Mouse (Mus musculus): ENCODE measurements around the gene Hat1. TPM values are rescaled to one million over a fixed set of nuclear protein-coding genes. Genes with fewer than 3 reads are reported as not detected.

The Hat1 gene
- polyA plus RNA-seq, 1 experiment from 2014 or later = 89.4 TPM

DNA sequence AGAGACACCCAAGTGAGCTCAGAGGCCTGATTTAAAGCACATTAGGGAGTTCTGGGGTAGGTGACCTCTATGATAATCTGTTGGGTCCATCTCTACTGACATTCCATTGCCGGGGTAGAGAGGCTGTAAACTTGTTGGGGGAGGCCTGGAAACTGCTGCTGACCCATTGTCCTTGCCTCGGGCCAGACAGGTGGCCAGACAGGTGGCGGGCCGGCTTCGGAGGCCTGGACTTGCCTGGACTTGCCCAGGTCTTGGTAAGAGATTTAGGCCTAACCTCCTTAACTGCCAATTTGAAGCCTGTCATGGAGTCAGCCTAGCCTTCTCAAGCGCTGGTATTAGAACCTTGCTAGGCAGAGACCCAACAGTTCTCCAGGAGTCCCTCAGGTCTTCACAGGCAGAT is 992 bp upstream of the Hat1 start:
- H3K27me3 ChIP-seq (replicated peaks) = no peaks in the 10 kb centered on the region
- H3K9me3 ChIP-seq = no peaks in the 10 kb centered on the region
- H3K9ac ChIP-seq = no peak overlapping the region
- no peak overlapping the region for H3K4me2 ChIP-seq (replicated peaks)
- peaks cover 9% of the 10 kb centered on the region for H3K4me1 ChIP-seq
- H3K4me3 ChIP-seq = no peak overlapping the region
- H3K36me3 ChIP-seq = peaks cover 11% of the 10 kb centered on the region
- no peak overlapping the region for H3K27ac ChIP-seq
- ATAC-seq (ENCODE audit: low FRiP score, low read depth) = no peak
- WGBS = 89% methylated on average over 6 of the region's 6 CpGs

DNA sequence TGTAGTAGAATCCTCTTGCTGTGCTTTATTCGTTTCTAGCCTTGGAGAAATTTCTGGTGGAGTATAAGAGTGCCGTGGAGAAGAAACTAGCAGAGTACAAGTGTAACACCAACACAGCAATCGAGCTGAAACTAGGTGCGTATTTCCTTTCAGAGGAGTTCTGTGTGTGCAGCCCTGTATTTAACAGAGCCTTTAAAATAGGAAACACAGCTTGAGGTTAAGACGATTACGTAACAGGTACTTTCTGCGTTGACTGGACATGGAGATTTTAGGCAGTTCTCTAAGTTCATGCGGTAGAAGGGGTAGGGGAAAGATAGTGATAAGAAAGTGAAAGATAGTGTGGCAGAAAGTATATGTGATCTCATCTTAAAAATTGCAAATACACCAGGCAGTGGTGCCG is 1.1 kb downstream of the Hat1 start:
- no peak for ATAC-seq (ENCODE audit: low FRiP score, low read depth)
- H3K27ac ChIP-seq = no peak overlapping the region
- WGBS = 71% methylated on average over 9 of the region's 9 CpGs
- no peaks in the 10 kb centered on the region for H3K27me3 ChIP-seq (replicated peaks)
- H3K4me1 ChIP-seq = peaks cover 9% of the 10 kb centered on the region
- peak overlapping the region; percentile 78 for H3K9ac ChIP-seq
- H3K4me2 ChIP-seq (replicated peaks) = peak overlapping the region; percentile 81
- no peaks in the 10 kb centered on the region for H3K9me3 ChIP-seq
- peak overlapping the region; percentile 83 for H3K4me3 ChIP-seq
- peaks cover 19% of the 10 kb centered on the region for H3K36me3 ChIP-seq

DNA sequence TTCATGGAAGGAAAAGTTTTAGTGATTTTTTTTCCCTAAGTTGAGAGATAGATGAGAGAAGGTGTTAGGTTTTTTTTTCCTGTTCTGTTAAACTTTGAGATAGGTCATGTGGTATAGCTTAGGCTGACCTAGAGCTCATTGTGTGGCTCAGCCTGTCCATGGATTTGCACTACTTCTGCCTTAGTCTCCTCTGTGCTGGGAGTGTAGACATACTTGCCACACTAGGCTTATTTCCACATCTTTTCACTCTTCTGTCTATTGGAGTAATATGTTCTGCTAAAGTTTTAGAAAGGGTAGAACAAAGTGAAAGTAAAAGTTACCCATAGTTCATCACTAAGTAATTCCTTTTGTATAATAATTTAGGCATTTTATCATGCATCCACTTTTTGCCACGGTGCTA is 16.9 kb downstream of the Hat1 start:
- no peaks in the 10 kb centered on the region for H3K4me1 ChIP-seq
- ATAC-seq (ENCODE audit: low FRiP score, low read depth) = no peak
- WGBS = 97% methylated on average over 1 of the region's 1 CpGs

DNA sequence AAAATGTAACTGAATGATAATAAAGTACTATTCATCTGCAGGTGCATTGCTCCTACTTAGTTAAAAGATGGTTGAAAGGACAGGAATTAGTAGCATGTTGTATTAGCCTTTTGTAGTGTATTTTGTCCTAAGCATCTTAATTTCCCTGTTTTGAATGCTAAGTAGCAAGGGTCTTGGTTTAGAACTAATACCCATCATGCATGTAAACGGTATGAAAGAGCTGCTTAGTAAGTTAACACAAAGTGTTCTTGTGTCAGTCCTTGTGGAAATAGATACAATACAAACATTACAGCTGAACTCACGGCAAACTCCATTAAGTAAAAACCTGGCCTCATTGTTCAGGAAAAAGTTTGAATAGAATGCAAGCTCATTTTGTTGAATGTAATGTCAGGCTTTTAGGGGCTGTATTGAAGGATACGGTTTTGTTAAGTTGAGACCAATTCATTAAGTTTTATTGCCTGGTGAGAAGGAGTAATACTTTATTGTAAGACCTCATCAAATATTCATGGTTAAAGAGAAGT is 30.1 kb downstream of the Hat1 start:
- 34% methylated on average over 3 of the region's 3 CpGs for WGBS
- no peak for ATAC-seq (ENCODE audit: low FRiP score, low read depth)

More for the DNA sequence above, 16.9 kb downstream of the Hat1 start:
- no peak overlapping the region for H3K27ac ChIP-seq
- H3K36me3 ChIP-seq = peaks cover 11% of the 10 kb centered on the region
- no peak overlapping the region for H3K4me2 ChIP-seq (replicated peaks)
- H3K9me3 ChIP-seq = no peaks in the 10 kb centered on the region
- no peak overlapping the region for H3K4me3 ChIP-seq
- H3K9ac ChIP-seq = no peak overlapping the region
- no peaks in the 10 kb centered on the region for H3K27me3 ChIP-seq (replicated peaks)

DNA sequence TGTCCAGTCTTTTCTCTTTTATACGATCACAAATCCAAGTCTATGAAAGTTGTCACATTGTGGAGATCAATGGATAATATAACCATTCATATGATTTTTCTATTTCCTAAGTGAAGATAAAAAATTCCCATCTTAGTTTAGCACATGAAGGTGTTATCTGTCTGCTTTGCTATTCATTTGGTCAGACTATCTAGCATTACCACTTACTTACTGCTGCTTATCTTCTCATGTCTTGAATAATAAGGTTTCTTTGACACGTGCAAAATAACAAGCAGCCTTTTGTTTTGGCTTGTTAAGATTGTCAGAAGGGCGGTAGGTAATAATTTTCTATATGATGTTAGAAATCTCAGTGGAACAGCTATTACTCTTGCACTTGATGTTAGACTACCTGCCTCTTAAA is 30.6 kb downstream of the Hat1 start:
- Histone ChIP-seq H3K27ac (no peak overlapping the region), H3K27me3 (replicated peaks) (no peaks in the 10 kb centered on the region), H3K4me1 (no peaks in the 10 kb centered on the region), H3K36me3 (peaks cover 8% of the 10 kb centered on the region; the same call in 1 of the 2 replicates), H3K4me3 (no peak overlapping the region), H3K4me2 (replicated peaks) (no peak overlapping the region), H3K9me3 (no peaks in the 10 kb centered on the region), H3K9ac (no peak overlapping the region)
- no peak for ATAC-seq (ENCODE audit: low FRiP score, low read depth)
- 80% methylated on average over 3 of the region's 3 CpGs for WGBS

More for the DNA sequence above, 30.1 kb downstream of the Hat1 start:
- peaks cover 6% of the 10 kb centered on the region; the same call in 1 of the 2 replicates for H3K36me3 ChIP-seq
- no peak overlapping the region for H3K27ac ChIP-seq
- H3K9ac ChIP-seq = no peak overlapping the region
- no peak overlapping the region for H3K4me3 ChIP-seq
- no peaks in the 10 kb centered on the region for H3K4me1 ChIP-seq
- no peaks in the 10 kb centered on the region for H3K9me3 ChIP-seq
- no peak overlapping the region for H3K4me2 ChIP-seq (replicated peaks)
- no peaks in the 10 kb centered on the region for H3K27me3 ChIP-seq (replicated peaks)

DNA sequence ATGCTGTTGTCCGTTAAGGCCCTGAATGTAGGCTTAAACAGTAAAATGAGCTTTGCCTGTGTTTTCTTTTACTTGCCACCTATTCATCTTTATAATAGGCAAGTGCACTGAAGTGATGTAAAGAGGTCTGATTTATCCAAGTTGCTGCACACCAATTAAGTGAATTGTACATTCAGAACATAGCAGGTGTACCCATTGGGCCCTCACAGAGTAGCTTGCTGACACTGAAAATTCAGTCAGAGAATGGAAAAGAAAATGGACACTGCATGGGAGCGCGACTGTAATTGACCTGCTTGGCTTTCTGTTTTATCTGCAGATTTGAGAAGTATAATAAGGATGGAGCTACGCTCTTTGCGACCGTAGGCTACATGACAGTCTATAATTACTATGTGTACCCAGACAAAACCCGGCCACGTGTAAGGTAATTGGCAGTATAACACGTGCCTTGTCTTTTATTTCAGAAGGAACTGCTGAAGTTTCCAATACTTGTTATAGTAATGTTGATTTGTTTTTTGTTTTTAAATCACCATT is 32.2 kb downstream of the Hat1 start:
- no peak overlapping the region for H3K4me3 ChIP-seq
- peaks cover 10% of the 10 kb centered on the region; the same call in 1 of the 2 replicates for H3K36me3 ChIP-seq
- no peaks in the 10 kb centered on the region for H3K4me1 ChIP-seq
- no peaks in the 10 kb centered on the region for H3K9me3 ChIP-seq
- H3K4me2 ChIP-seq (replicated peaks) = no peak overlapping the region
- no peaks in the 10 kb centered on the region for H3K27me3 ChIP-seq (replicated peaks)
- 59% methylated on average over 9 of the region's 9 CpGs for WGBS
- H3K9ac ChIP-seq = no peak overlapping the region
- no peak for ATAC-seq (ENCODE audit: low FRiP score, low read depth)
- H3K27ac ChIP-seq = no peak overlapping the region

DNA sequence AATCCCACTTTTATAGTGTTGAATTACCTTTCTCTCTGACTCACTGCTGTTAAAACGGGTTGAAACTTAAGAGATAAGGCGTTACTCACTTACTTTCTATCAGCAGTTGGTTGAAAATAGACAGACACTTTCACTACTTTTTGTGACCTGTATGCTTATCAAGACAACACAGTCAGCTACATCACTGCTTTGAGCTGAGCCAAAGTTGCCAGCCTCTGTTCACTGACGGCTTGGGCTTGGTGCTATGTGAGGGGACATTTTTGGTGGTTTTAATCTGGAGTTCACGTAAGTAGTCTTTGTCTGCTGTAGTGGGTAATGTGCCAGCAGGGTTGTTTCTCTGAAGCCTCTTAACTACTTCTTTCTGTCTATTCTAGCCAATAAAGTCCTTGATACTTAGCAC is 35.8 kb downstream of the Hat1 start:
- WGBS = 91% methylated on average over 4 of the region's 4 CpGs
- H3K4me3 ChIP-seq = no peak overlapping the region
- ATAC-seq (ENCODE audit: low FRiP score, low read depth) = no peak
- no peak overlapping the region for H3K4me2 ChIP-seq (replicated peaks)
- no peak overlapping the region for H3K27ac ChIP-seq
- peaks cover 17% of the 10 kb centered on the region; the same call in 1 of the 2 replicates for H3K36me3 ChIP-seq
- no peaks in the 10 kb centered on the region for H3K9me3 ChIP-seq
- no peaks in the 10 kb centered on the region for H3K4me1 ChIP-seq
- no peak overlapping the region for H3K9ac ChIP-seq
- H3K27me3 ChIP-seq (replicated peaks) = no peaks in the 10 kb centered on the region

DNA sequence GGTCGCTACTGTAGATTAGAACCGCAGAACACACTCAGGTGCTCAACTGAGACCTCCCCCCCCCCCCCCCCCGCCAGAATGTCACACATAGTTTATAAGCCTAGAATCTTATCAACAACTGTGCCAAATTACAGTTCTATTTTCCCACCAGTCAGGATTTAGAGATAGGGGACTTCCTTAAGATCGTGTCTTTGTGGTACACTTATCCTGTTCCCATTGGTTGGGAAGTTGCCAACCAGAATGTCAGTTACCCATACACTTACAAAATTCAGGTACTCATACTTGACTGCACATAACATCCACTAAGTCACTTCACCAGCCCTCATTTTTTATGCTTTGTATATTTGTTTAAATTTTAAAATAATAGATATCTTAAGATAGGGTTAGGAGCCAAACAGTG is 46.7 kb downstream of the Hat1 start:
- 85% methylated on average over 4 of the region's 4 CpGs for WGBS
- H3K4me3 ChIP-seq = no peak overlapping the region

DNA sequence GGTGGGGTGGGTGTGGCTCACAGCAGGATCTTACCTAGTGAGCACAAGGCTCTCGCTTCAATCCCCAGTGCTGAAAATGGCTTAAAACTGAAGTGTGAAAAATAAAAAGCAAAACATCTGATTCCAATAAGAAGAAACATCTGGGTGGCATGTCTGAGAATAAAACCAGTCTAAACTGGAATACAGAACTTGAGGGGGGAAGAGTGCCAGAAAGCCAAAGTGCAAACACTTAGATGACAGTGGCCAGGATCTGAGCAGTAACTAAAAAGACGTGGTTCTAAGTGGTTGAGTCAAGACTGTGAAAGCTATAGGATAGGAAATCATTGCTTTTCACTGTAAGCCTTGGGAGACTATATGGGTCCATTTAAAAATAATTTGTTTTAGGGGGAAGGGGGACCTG is 54.6 kb downstream of the Hat1 start:
- Histone ChIP-seq H3K9me3 (no peaks in the 10 kb centered on the region), H3K4me2 (replicated peaks) (no peak overlapping the region), H3K27me3 (replicated peaks) (no peaks in the 10 kb centered on the region), H3K36me3 (peaks cover 16% of the 10 kb centered on the region), H3K9ac (no peak overlapping the region), H3K4me3 (no peak overlapping the region), H3K4me1 (peaks cover 5% of the 10 kb centered on the region; the same call in 1 of the 2 replicates), H3K27ac (no peak overlapping the region)
- no peak for ATAC-seq (ENCODE audit: low FRiP score, low read depth)
- WGBS = 45% methylated on average over 2 of the region's 2 CpGs

More for the DNA sequence above, 46.7 kb downstream of the Hat1 start:
- no peak overlapping the region for H3K9ac ChIP-seq
- no peaks in the 10 kb centered on the region for H3K27me3 ChIP-seq (replicated peaks)
- no peak for ATAC-seq (ENCODE audit: low FRiP score, low read depth)
- no peak overlapping the region for H3K4me2 ChIP-seq (replicated peaks)
- H3K36me3 ChIP-seq = peaks cover 33% of the 10 kb centered on the region
- no peak overlapping the region for H3K27ac ChIP-seq
- no peaks in the 10 kb centered on the region for H3K9me3 ChIP-seq
- H3K4me1 ChIP-seq = no peaks in the 10 kb centered on the region

DNA sequence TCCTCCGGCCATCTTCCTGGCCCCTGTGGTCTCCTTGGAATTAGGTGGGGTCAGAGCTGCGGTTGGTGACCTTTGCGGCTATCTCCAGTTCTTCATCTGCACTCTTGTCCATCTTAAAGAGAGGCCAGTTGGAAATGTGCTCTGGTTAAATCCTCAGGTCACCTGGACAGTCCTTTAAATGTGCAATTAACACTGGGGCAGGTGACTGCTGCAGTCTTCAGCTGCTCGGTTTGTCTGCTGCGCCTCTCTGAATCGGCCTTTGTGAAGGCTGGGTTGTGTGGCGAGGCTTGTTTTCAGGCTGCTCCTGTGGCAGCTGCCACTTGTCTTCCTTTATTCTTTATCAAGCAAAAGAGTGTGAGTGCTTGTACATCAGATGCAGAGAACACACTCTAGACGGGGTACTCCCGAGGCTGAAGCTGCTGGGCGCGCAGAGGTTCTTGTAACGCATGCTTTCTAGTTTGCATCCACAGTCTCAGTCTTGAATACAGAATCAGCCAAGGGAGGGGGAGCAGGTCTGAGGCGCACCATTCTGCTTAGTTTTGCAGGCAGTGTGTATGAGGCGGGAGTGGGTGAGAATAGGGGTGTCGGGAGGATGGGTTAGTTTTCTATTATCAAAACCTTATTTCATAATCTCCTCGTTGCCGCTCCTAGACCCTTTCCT is 56.9 kb downstream of the Hat1 start:
- WGBS = 59% methylated on average over 17 of the region's 17 CpGs
- no peaks in the 10 kb centered on the region for H3K9me3 ChIP-seq
- no peaks in the 10 kb centered on the region for H3K27me3 ChIP-seq (replicated peaks)
- no peak overlapping the region for H3K27ac ChIP-seq
- peaks cover 6% of the 10 kb centered on the region for H3K36me3 ChIP-seq
- H3K4me3 ChIP-seq = no peak overlapping the region
- H3K4me1 ChIP-seq = peaks cover 5% of the 10 kb centered on the region; the same call in 1 of the 2 replicates
- ATAC-seq (ENCODE audit: low FRiP score, low read depth) = 0 out of 2 replicates have a peak, but pooled peaks have one; percentile 4
- no peak overlapping the region for H3K9ac ChIP-seq
- H3K4me2 ChIP-seq (replicated peaks) = 0 out of 2 replicates have a peak overlapping the region, but pooled peaks have one; percentile 7

DNA sequence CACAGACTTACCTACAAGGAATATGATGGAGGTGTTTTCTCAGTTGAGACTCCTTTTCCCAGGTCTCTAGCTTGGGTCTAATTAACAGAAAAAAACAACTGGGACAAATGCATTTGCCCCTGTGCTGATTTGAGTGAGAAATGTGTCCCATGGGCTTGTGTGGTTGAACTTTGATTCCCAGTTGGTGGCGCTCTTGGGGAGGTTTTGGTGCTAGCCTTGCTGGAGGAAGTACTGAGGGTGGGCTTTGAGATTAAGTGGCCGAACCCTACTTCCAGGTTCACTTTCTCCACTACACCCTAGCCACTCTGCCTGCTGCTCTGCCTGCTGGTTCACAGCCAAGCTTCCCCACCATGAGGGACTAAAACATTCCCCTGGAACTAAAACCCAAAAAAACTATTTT is 60.8 kb downstream of the Hat1 start:
- H3K9ac ChIP-seq = no peak overlapping the region
- no peaks in the 10 kb centered on the region for H3K36me3 ChIP-seq
- no peak overlapping the region for H3K4me2 ChIP-seq (replicated peaks)
- no peaks in the 10 kb centered on the region for H3K27me3 ChIP-seq (replicated peaks)
- WGBS = 16% methylated on average over 2 of the region's 2 CpGs
- H3K27ac ChIP-seq = no peak overlapping the region
- no peak for ATAC-seq (ENCODE audit: low FRiP score, low read depth)
- H3K4me3 ChIP-seq = no peak overlapping the region
- H3K4me1 ChIP-seq = peaks cover 5% of the 10 kb centered on the region; the same call in 1 of the 2 replicates
- no peaks in the 10 kb centered on the region for H3K9me3 ChIP-seq

DNA sequence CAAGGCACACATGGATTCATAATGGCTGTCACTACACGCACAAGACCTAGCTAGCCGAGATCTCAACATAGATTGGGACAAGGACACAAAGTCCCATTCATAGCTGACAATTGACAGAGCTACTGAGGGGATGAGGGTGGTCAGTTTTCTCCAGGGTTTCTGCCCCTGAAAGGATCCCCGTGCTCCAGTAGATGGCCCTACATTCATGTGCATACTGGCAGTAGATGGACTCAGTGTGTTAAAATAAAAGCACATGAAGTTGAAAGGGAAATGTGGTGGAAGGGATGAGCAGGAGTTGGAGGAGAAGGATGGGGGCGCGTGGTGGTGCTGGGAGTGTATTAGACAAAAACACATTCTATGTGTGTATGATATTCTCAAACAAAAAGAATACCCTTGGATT is 63.0 kb downstream of the Hat1 start:
- H3K4me2 ChIP-seq (replicated peaks) = no peak overlapping the region
- no peak overlapping the region for H3K4me3 ChIP-seq
- H3K36me3 ChIP-seq = no peaks in the 10 kb centered on the region
- 69% methylated on average over 5 of the region's 5 CpGs for WGBS
- no peak for ATAC-seq (ENCODE audit: low FRiP score, low read depth)
- no peaks in the 10 kb centered on the region for H3K4me1 ChIP-seq
- H3K27ac ChIP-seq = no peak overlapping the region
- no peaks in the 10 kb centered on the region for H3K9me3 ChIP-seq
- H3K27me3 ChIP-seq (replicated peaks) = no peaks in the 10 kb centered on the region
- H3K9ac ChIP-seq = no peak overlapping the region
